Mouse (Mus musculus) lung, adult 2 months (tissue): ENCODE data around the gene Rbpms2.

Experiments used
- CTCF ChIP-seq: fragments of 200-500 bp; IDR thresholded peaks from 2 replicates; pipeline ENCODE4 v1.5.1; 2011; ENCODE audit warnings: mild to moderate bottlenecking, low read length, control low read depth; ENCODE audit not compliant: insufficient read depth
- POLR2A ChIP-seq: fragments of 200-500 bp; IDR thresholded peaks from 2 replicates; pipeline ENCODE4 v1.6.1; 2011; ENCODE audit warnings: low read depth, mild to moderate bottlenecking, control low read depth, low read length, borderline replicate concordance; ENCODE audit errors: extremely low read depth

GRCm38 (mm10) chr9:65684704-65685103, 55.3 kb downstream of the Rbpms2 start:
- TF ChIP-seq POLR2A (no peak), CTCF (no peak)
